In the genomic region with DNA sequence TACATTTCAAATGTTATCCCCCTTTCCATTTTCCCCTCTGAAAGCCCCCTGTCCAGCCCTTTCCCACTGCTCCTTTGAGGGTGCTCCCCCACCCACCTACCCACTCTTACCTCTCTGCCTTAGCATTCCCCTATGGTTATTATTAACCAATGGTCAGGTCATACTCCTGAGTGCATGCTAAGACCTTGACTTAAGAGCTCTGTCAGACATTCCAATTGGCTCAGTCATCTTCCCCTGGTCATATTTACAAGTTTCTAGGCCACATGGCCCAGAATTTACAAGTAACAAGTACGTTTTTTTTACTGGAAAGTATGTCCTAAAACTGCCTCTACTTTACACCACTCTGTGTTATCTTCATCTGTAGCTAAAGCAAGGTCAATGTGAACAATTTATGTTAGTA, we compare ENCODE assay signal across 24 mouse cellular contexts.
"Had no signal": no experiment of that assay in that cellular context is flagged by ENCODE, and none has a peak within 500 bp of the region (broad histone marks: within the 10 kb centered on the region; RNA-seq: fewer than 3 reads in every experiment).

No protein-coding gene starts in this region.

- DNase-seq: cerebellum, adult 9-10 months; cerebellum, adult 9-11 months; cerebellum, postnatal 10 days; cerebellum, postnatal 14 days; cerebellum, postnatal 25 days; cerebellum, postnatal 36 days; embryo, embryonic 11 days; forebrain, postnatal 0 days; gastrocnemius, adult 2 months; gastrocnemius, postnatal 10 days; gastrocnemius, postnatal 14 days; gastrocnemius, postnatal 25 days; gastrocnemius, postnatal 36 days; heart, adult 11 months; heart, adult 18-20 months; heart, adult 2 months had no signal

- H3K27me3 ChIP-seq: embryonic facial prominence, embryonic 12.5 days; embryonic facial prominence, embryonic 13.5 days; embryonic facial prominence, embryonic 15.5 days; forebrain, embryonic 12.5 days; forebrain, embryonic 13.5 days; forebrain, embryonic 15.5 days had no signal

- ATAC-seq: forebrain, embryonic 13.5 days; forebrain, embryonic 14.5 days; forebrain, embryonic 15.5 days; forebrain, embryonic 16.5 days; forebrain, postnatal 0 days had no signal
